Mouse (Mus musculus): ENCODE measurements at regions not wholly inside any gene's neighbourhood (a gene's known extent, or its start where the extent isn't known, plus 50 kb on each side); places are given as distances from the start of the nearest gene placed in this dataset.

GRCm38 (mm10) chr1:19918762-19919161 is 699.1 kb downstream of the Pkhd1 start:
- WGBS, result 88% methylated on average over 4 of the region's 4 CpGs
- Histone ChIP-seq H3K4me3 (ENCODE audit: low read length) (no peak overlapping the region), H3K27me3 (replicated peaks; ENCODE audit: control insufficient read depth, insufficient read depth, low read length) (no peaks in the 10 kb centered on the region), H3K9me3 (ENCODE audit: control insufficient read depth, low read length) (no peaks in the 10 kb centered on the region), H3K4me2 (ENCODE audit: low read length) (no peak overlapping the region), H3K36me3 (ENCODE audit: control insufficient read depth, insufficient read depth, low read length) (no peaks in the 10 kb centered on the region), H3K27ac (ENCODE audit: low read depth, low read length) (no peak overlapping the region), H3K4me1 (ENCODE audit: control insufficient read depth, insufficient read depth, low read depth, low read length) (no peaks in the 10 kb centered on the region), H3K9ac (ENCODE audit: low read depth, low read length) (no peak overlapping the region)
- no peak for ATAC-seq

DNA sequence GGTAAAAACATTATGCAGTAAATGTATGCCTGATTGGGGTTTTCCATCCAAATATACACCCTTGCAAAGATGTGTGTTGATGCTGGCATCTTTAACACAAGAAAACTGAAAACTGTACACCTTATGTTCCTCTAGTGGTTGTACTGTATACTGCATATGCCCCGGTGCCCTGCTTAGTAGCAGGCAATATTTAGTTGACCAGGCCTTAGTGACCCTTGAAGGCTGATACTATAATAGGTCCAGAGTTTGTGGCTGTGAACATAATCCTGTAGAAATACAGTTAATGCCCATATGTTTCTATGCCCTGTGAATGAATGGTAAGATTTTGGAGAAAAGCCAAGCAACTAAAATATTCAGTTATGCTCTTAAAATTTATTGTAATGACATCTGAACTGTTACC is 690.7 kb downstream of the Pkhd1 start:
- WGBS, result 82% methylated on average over 1 of the region's 1 CpGs
- H3K4me1 ChIP-seq (ENCODE audit: control insufficient read depth, insufficient read depth, low read depth, low read length), result no peaks in the 10 kb centered on the region
- no peaks in the 10 kb centered on the region for H3K9me3 ChIP-seq (ENCODE audit: control insufficient read depth, low read length)
- H3K4me3 ChIP-seq (ENCODE audit: low read length), result no peak overlapping the region
- no peaks in the 10 kb centered on the region for H3K27me3 ChIP-seq (replicated peaks; ENCODE audit: control insufficient read depth, insufficient read depth, low read length)
- H3K36me3 ChIP-seq (ENCODE audit: control insufficient read depth, insufficient read depth, low read length), result no peaks in the 10 kb centered on the region
- H3K4me2 ChIP-seq (ENCODE audit: low read length), result no peak overlapping the region
- ATAC-seq, result no peak
- H3K9ac ChIP-seq (ENCODE audit: low read depth, low read length), result no peak overlapping the region
- no peak overlapping the region for H3K27ac ChIP-seq (ENCODE audit: low read depth, low read length)

DNA sequence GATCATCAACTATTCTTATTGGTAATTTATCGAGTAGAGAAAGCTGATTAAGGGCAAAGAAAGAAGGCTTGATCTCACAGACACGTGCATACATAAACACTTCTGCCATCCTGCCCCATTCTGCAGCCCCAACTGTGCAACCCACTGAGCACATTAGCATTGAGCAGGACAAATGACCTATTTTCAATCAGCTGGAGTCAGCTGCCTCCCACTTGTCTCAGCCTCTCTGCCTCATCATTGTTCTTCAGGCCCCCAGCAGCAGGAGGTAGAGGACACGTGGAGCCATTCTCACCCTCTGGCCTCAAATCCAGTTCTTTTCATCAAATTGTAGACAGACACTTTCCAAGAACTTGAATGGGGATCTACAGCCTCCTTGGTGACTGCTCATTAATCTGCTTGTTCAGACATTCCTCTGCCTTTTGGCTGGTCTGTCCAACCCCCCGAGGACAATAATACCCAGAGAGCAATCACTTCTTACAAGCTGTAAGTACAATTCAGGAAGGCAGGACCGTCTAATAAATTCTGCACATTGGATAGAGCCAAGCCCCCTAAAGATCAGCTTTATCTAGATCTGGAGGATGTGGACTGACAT is 690.0 kb downstream of the Pkhd1 start:
- H3K4me2 ChIP-seq (ENCODE audit: low read length), result no peak overlapping the region
- H3K9me3 ChIP-seq (ENCODE audit: control insufficient read depth, low read length), result no peaks in the 10 kb centered on the region
- H3K27me3 ChIP-seq (replicated peaks; ENCODE audit: control insufficient read depth, insufficient read depth, low read length), result no peaks in the 10 kb centered on the region
- no peaks in the 10 kb centered on the region for H3K36me3 ChIP-seq (ENCODE audit: control insufficient read depth, insufficient read depth, low read length)
- no peak overlapping the region for H3K27ac ChIP-seq (ENCODE audit: low read depth, low read length)
- ATAC-seq, result peak; percentile 67
- H3K4me3 ChIP-seq (ENCODE audit: low read length), result no peak overlapping the region
- no peaks in the 10 kb centered on the region for H3K4me1 ChIP-seq (ENCODE audit: control insufficient read depth, insufficient read depth, low read depth, low read length)
- no peak overlapping the region for H3K9ac ChIP-seq (ENCODE audit: low read depth, low read length)
- 5% methylated on average over 5 of the region's 5 CpGs for WGBS

DNA sequence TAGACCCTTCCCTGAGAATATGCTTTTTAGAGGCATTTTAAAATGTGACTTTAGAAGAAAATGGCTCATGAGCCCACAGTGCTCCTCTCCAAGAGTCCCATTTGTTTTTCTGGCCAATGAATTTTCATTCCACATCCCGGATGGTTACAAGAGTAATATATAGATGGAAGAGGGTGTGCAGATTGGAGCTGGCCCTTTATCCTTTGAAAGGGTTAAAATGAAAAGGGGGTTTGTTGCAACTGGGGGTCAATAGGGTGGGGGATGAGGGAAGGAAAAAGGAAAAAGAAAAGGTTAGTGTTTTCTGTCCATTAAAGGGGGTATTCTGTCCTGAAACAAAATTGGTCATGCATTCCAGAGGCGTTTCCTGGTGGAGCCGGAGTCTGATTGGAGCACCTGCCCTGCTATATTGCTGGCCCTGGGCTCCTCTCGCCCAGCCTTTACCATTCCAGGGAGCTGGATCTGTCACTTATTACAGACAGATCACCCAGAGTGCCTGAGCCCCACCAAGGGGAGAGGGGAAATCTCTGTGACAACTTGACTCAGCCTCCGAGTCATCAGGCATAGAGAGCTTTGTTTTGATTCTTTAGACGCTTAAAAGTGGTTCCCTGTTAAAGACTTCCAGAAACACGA is 666.7 kb downstream of the Pkhd1 start:
- Histone ChIP-seq H3K4me3 (ENCODE audit: low read length) (no peak overlapping the region; the same call in 1 of the 2 replicates), H3K9me3 (ENCODE audit: control insufficient read depth, low read length) (no peaks in the 10 kb centered on the region), H3K4me2 (ENCODE audit: low read length) (peak overlapping the region; percentile 41), H3K27ac (ENCODE audit: low read depth, low read length) (no peak overlapping the region), H3K36me3 (ENCODE audit: control insufficient read depth, insufficient read depth, low read length) (no peaks in the 10 kb centered on the region), H3K27me3 (replicated peaks; ENCODE audit: control insufficient read depth, insufficient read depth, low read length) (no peaks in the 10 kb centered on the region), H3K4me1 (ENCODE audit: control insufficient read depth, insufficient read depth, low read depth, low read length) (no peaks in the 10 kb centered on the region), H3K9ac (ENCODE audit: low read depth, low read length) (no peak overlapping the region)
- WGBS, result 16% methylated on average over 7 of the region's 7 CpGs
- peak; percentile 70 for ATAC-seq

DNA sequence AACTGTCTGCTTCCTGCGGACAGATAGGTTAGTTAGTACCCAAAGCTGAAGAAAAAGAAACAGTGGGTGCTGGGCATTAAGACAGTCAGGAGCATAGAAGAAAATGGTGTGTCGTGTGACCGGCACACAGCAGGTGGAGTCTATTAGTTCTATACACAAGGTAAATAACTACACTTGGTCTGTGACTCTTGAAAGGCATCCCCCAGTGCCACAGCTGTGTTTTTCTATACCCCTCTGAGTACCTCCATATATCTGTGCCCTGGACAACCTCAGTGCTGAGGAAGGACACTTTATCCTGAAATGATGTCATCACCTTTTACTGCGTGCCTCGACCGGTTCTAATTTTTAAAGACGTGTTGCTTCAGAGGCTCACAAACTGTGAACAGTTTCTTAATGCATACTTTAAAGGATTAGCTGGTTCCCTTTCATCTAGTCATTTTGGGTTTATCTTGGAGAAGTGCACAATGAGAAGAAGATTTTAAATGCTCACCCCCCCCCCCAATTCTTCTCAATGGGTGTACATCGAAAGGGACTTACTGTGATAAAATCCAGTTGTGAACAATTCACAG is 666.1 kb downstream of the Pkhd1 start:
- H3K4me2 ChIP-seq (ENCODE audit: low read length), result peak overlapping the region; percentile 41
- H3K4me3 ChIP-seq (ENCODE audit: low read length), result no peak overlapping the region
- no peaks in the 10 kb centered on the region for H3K36me3 ChIP-seq (ENCODE audit: control insufficient read depth, insufficient read depth, low read length)
- no peaks in the 10 kb centered on the region for H3K9me3 ChIP-seq (ENCODE audit: control insufficient read depth, low read length)
- H3K4me1 ChIP-seq (ENCODE audit: control insufficient read depth, insufficient read depth, low read depth, low read length), result no peaks in the 10 kb centered on the region
- 23% methylated on average over 8 of the region's 8 CpGs for WGBS
- no peak for ATAC-seq
- no peaks in the 10 kb centered on the region for H3K27me3 ChIP-seq (replicated peaks; ENCODE audit: control insufficient read depth, insufficient read depth, low read length)
- H3K9ac ChIP-seq (ENCODE audit: low read depth, low read length), result no peak overlapping the region
- H3K27ac ChIP-seq (ENCODE audit: low read depth, low read length), result no peak overlapping the region

GRCm38 (mm10) chr1:19973364-19973763 is 644.5 kb downstream of the Pkhd1 start:
- ATAC-seq, result peak; percentile 91
- Histone ChIP-seq H3K9ac (ENCODE audit: low read depth, low read length) (no peak overlapping the region), H3K27me3 (replicated peaks; ENCODE audit: control insufficient read depth, insufficient read depth, low read length) (no peaks in the 10 kb centered on the region), H3K36me3 (ENCODE audit: control insufficient read depth, insufficient read depth, low read length) (no peaks in the 10 kb centered on the region), H3K9me3 (ENCODE audit: control insufficient read depth, low read length) (no peaks in the 10 kb centered on the region), H3K4me3 (ENCODE audit: low read length) (no peak overlapping the region), H3K4me2 (ENCODE audit: low read length) (no peak overlapping the region), H3K27ac (ENCODE audit: low read depth, low read length) (no peak overlapping the region), H3K4me1 (ENCODE audit: control insufficient read depth, insufficient read depth, low read depth, low read length) (no peaks in the 10 kb centered on the region)
- 35% methylated on average over 4 of the region's 4 CpGs for WGBS

DNA sequence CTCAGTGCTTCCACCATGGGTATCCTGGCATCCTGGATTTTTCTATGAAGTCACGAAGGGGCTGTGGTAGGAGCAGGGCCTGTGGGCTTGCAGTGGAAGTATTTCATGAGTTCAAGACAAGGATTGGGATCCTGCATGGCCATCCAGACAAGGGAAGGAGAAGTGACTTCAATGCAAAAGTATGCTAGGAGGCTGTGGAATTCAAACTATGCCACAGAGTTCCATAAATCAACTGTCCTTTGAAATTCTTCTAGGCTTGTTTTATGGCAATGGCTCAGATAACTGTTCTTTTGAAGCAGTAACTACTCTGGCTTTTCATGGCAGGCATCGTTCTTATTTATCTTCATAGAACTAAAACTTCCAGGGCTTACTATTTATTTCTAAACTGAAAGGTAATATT is 643.9 kb downstream of the Pkhd1 start:
- no peaks in the 10 kb centered on the region for H3K9me3 ChIP-seq (ENCODE audit: control insufficient read depth, low read length)
- 52% methylated on average over 2 of the region's 2 CpGs for WGBS
- H3K27me3 ChIP-seq (replicated peaks; ENCODE audit: control insufficient read depth, insufficient read depth, low read length), result no peaks in the 10 kb centered on the region
- H3K4me1 ChIP-seq (ENCODE audit: control insufficient read depth, insufficient read depth, low read depth, low read length), result no peaks in the 10 kb centered on the region
- H3K4me2 ChIP-seq (ENCODE audit: low read length), result no peak overlapping the region
- no peak overlapping the region for H3K27ac ChIP-seq (ENCODE audit: low read depth, low read length)
- no peak for ATAC-seq
- no peaks in the 10 kb centered on the region for H3K36me3 ChIP-seq (ENCODE audit: control insufficient read depth, insufficient read depth, low read length)
- H3K4me3 ChIP-seq (ENCODE audit: low read length), result no peak overlapping the region
- no peak overlapping the region for H3K9ac ChIP-seq (ENCODE audit: low read depth, low read length)

DNA sequence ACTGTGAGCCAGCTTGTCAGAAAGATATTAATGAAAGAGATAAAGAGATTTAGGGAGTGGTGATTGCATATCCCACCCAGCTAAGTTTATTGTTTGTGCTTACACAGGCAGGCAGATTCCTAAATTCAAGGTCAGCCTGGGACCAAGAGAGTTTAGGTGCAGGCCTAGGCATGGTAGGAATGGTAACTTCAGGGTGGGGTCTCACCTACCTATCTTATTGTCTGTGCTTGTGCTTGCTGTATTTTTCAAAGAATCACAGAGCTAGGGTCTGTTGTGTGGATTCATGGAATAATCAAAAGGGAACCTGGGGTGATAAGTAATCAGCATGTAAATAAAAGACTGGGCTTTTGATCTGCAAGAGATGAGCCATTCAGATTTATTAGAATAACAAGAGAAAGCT is 642.4 kb downstream of the Pkhd1 start:
- no peak overlapping the region for H3K9ac ChIP-seq (ENCODE audit: low read depth, low read length)
- no peaks in the 10 kb centered on the region for H3K4me1 ChIP-seq (ENCODE audit: control insufficient read depth, insufficient read depth, low read depth, low read length)
- H3K27me3 ChIP-seq (replicated peaks; ENCODE audit: control insufficient read depth, insufficient read depth, low read length), result no peaks in the 10 kb centered on the region
- no peak overlapping the region for H3K4me2 ChIP-seq (ENCODE audit: low read length)
- ATAC-seq, result no peak
- no peaks in the 10 kb centered on the region for H3K9me3 ChIP-seq (ENCODE audit: control insufficient read depth, low read length)
- no peak overlapping the region for H3K4me3 ChIP-seq (ENCODE audit: low read length)
- H3K27ac ChIP-seq (ENCODE audit: low read depth, low read length), result no peak overlapping the region
- H3K36me3 ChIP-seq (ENCODE audit: control insufficient read depth, insufficient read depth, low read length), result no peaks in the 10 kb centered on the region

DNA sequence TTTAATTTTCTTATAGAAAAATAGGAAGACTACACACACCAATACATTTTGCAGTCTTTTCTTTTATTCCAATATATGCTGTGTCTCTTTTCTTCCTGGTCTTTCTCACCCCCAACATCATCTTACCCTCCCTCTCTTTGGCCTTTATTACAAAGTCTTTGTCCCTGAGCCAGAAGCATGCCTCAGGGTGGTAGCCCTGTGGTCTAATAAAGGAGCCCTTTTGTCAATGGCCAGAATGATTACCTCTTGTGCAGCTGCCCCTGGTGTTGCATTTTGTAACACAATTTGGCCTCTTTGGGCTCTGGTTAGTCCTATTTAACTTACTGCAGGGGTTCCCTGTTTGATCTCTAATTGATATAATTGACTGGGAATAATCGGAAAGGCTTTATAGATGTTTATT is 636.7 kb downstream of the Pkhd1 start:
- Histone ChIP-seq H3K4me2 (ENCODE audit: low read length) (no peak overlapping the region), H3K27me3 (replicated peaks; ENCODE audit: control insufficient read depth, insufficient read depth, low read length) (no peaks in the 10 kb centered on the region), H3K4me1 (ENCODE audit: control insufficient read depth, insufficient read depth, low read depth, low read length) (no peaks in the 10 kb centered on the region; the same call in 1 of the 2 replicates), H3K4me3 (ENCODE audit: low read length) (no peak overlapping the region), H3K36me3 (ENCODE audit: control insufficient read depth, insufficient read depth, low read length) (no peaks in the 10 kb centered on the region), H3K9ac (ENCODE audit: low read depth, low read length) (no peak overlapping the region), H3K27ac (ENCODE audit: low read depth, low read length) (no peak overlapping the region), H3K9me3 (ENCODE audit: control insufficient read depth, low read length) (no peaks in the 10 kb centered on the region)
- 14% methylated on average over 1 of the region's 1 CpGs for WGBS
- no peak for ATAC-seq
